Mouse (Mus musculus): ENCODE results near the gene Ager. TPM values are rescaled to one million over a fixed set of nuclear protein-coding genes. Genes with fewer than 3 reads are reported as not detected.

The Ager gene
- polyA plus RNA-seq, 1 experiment from 2014 or later: 3.2 TPM

DNA sequence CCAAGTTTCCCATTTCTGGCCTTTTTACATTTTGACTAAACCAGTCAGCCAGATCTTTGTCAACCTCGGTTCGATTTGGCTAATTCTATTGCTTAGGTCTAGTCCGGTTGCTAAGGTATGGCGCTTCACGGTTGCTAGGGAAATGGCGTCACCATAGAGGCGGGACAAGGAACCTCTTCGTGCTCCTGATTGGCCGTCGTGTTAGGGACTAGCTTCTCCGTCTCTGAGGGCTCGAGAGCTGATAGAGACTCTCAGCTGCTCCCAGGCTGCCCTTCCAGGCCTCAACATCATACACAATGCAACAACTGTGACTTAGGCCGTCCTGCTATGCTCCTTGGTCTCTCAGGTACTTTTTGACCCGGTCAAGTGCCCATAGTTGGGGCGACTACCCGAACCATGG, 46.9 kb downstream of the Ager start, which contains the start of gene Fkbpl:
Gene Fkbpl, plus strand, starts transcription at position 157 of the 400 bp plus-strand sequence.
- WGBS (ENCODE audit: insufficient replicate concordance): 1% methylated on average over 16 of the region's 16 CpGs
- Histone ChIP-seq H3K4me1 (ENCODE audit: control insufficient read depth, insufficient read depth, low read length) (peaks cover 15% of the 10 kb centered on the region), H3K27me3 (ENCODE audit: control insufficient read depth, insufficient read depth, low read length) (no peaks in the 10 kb centered on the region), H3K4me2 (peak within 1 kb of the TSS; percentile 71), H3K27ac (ENCODE audit: low read depth, low read length) (peak within 1 kb of the TSS; percentile 47), H3K9me3 (replicated peaks; ENCODE audit: control insufficient read depth, low read length) (no peaks in the 10 kb centered on the region), H3K9ac (ENCODE audit: low read depth, low read length) (peak within 1 kb of the TSS; percentile 76), H3K36me3 (ENCODE audit: control insufficient read depth, insufficient read depth, low read length) (no peaks in the 10 kb centered on the region), H3K4me3 (ENCODE audit: low read depth, low read length) (peak within 1 kb of the TSS; percentile 55)
- peak; percentile 70 for ATAC-seq (replicated peaks; ENCODE audit: insufficient number of reproducible peaks, low FRiP score, low TSS enrichment)

DNA sequence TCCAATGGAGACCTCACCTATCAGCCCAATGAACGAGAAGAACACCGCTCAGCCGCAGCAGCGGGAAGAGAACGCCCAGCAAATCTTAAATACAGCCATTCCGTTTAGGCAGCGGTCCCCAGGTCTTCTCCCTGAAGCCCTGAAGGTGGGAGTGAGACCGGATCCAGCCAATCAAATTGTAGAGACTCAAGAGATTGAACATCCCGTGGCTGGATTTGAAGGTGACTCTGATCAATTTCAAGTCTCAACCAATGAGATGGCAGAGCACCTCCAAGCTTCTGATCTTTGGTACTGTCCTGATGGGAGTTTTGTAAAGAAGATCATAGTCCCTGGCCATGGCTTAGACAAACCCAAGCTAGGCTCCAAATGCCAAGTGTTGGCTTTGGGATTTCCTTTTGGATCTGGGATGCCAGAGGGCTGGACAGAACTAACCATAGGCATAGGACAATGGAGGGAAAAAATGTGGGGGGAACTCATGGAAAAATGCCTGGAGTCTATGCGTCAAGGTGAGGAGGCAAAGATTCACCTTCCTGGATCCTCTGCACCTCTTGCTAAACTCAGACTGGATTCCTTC, 47.7 kb downstream of the Ager start:
- no peak for ATAC-seq (replicated peaks; ENCODE audit: insufficient number of reproducible peaks, low FRiP score, low TSS enrichment)
- Histone ChIP-seq H3K4me1 (ENCODE audit: control insufficient read depth, insufficient read depth, low read length) (peaks cover 15% of the 10 kb centered on the region), H3K9me3 (replicated peaks; ENCODE audit: control insufficient read depth, low read length) (no peaks in the 10 kb centered on the region), H3K4me2 (peak overlapping the region; percentile 71), H3K27ac (ENCODE audit: low read depth, low read length) (0 out of 2 replicates have a peak overlapping the region, but pooled peaks have one; percentile 47), H3K27me3 (ENCODE audit: control insufficient read depth, insufficient read depth, low read length) (no peaks in the 10 kb centered on the region), H3K9ac (ENCODE audit: low read depth, low read length) (peak overlapping the region; percentile 76; the same call in 1 of the 2 replicates), H3K36me3 (ENCODE audit: control insufficient read depth, insufficient read depth, low read length) (no peaks in the 10 kb centered on the region), H3K4me3 (ENCODE audit: low read depth, low read length) (peak overlapping the region; percentile 55)
- WGBS (ENCODE audit: insufficient replicate concordance): 34% methylated on average over 10 of the region's 10 CpGs

DNA sequence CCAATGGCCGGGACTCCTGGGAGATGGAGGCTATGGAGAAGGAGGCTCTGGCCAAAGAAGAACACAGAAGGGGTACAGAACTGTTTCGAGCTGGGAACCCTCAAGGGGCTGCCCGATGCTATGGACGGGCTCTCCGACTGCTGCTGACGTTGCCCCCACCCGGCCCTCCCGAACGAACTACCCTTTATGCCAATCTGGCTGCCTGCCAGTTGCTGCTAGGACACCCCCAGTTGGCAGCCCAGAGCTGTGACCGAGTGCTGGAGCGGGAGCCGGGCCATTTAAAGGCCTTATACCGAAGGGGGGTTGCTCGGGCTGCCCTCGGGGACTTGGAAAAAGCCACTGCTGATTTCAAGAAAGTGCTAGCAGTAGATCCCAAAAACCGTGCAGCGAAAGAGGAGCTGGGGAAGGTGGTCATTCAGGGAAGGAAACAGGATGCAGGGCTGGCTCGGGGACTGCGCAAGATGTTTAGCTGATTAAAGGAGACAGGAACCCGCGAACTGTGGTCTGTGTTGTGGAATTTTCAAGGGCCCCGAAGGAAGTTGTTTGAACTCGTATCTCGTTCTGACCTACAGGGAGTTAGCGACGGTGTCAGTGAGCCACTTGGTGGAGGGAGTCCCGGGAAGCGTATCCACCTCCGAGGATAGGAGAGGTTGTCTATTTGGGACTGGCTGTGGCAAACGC, 48.3 kb downstream of the Ager start:
- Histone ChIP-seq H3K27me3 (ENCODE audit: control insufficient read depth, insufficient read depth, low read length) (no peaks in the 10 kb centered on the region), H3K4me2 (peak overlapping the region; percentile 71), H3K36me3 (ENCODE audit: control insufficient read depth, insufficient read depth, low read length) (peaks cover 5% of the 10 kb centered on the region), H3K9me3 (replicated peaks; ENCODE audit: control insufficient read depth, low read length) (no peaks in the 10 kb centered on the region), H3K27ac (ENCODE audit: low read depth, low read length) (no peak overlapping the region), H3K4me1 (ENCODE audit: control insufficient read depth, insufficient read depth, low read length) (peaks cover 15% of the 10 kb centered on the region), H3K4me3 (ENCODE audit: low read depth, low read length) (no peak overlapping the region), H3K9ac (ENCODE audit: low read depth, low read length) (no peak overlapping the region)
- WGBS (ENCODE audit: insufficient replicate concordance): 83% methylated on average over 30 of the region's 30 CpGs
- no peak for ATAC-seq (replicated peaks; ENCODE audit: insufficient number of reproducible peaks, low FRiP score, low TSS enrichment)

DNA sequence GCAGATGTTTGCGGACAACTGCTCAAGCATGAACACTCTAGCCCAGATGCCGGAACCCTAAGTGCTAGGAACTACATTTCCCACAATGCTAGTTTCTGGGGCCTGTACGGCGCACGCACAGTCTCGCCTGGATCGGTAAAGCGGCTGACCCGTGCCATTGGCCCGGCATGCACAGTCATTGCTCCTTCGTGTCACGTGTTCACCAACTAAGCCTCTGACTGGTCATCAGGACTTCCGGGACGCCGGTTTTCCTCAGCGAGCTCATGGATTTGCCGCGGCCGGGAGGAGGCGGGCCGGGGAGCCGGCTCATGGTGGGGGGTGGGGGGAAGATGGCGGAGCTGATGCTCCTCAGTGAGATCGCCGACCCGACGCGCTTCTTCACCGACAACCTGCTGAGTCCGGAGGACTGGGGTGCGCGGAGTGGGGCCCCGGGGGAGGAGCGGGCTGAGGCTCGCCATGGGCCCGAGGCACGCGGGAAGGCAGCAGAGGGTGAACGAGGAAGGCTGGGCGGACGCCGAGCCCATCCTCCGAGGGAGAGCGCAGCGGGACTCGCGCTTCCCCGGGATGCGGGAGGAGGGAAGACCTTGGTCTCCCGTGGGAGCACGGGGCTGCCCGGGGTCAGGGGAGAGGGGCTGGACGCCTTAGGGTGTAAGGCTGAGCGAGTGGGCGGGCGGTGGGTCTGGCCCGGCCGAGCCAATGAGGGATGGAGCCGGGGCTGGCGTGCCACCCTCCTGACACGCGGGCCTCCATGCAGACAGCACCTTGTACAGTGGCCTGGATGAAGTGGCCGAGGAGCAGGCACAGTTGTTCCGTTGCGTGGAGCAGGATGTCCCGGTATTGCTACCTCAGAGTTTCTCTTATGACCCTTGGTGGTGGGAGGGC, 49.5 kb downstream of the Ager start, which contains the start of gene Atf6b:
Gene Atf6b, plus strand, starts transcription at position 241 of the 882 bp plus-strand sequence.
- WGBS (ENCODE audit: insufficient replicate concordance): 1% methylated on average over 66 of the region's 66 CpGs
- peak within 1 kb of the TSS; percentile 84 for H3K9ac ChIP-seq (ENCODE audit: low read depth, low read length)
- peak; percentile 96 for ATAC-seq (replicated peaks; ENCODE audit: insufficient number of reproducible peaks, low FRiP score, low TSS enrichment)
- peaks cover 10% of the 10 kb centered on the region for H3K36me3 ChIP-seq (ENCODE audit: control insufficient read depth, insufficient read depth, low read length)
- H3K4me2 ChIP-seq: peak within 1 kb of the TSS; percentile 88
- no peaks in the 10 kb centered on the region for H3K27me3 ChIP-seq (ENCODE audit: control insufficient read depth, insufficient read depth, low read length)
- H3K27ac ChIP-seq (ENCODE audit: low read depth, low read length): peak within 1 kb of the TSS; percentile 22; the same call in 1 of the 2 replicates
- no peaks in the 10 kb centered on the region for H3K9me3 ChIP-seq (replicated peaks; ENCODE audit: control insufficient read depth, low read length)
- peak within 1 kb of the TSS; percentile 93 for H3K4me3 ChIP-seq (ENCODE audit: low read depth, low read length)
- H3K4me1 ChIP-seq (ENCODE audit: control insufficient read depth, insufficient read depth, low read length): peaks cover 15% of the 10 kb centered on the region

DNA sequence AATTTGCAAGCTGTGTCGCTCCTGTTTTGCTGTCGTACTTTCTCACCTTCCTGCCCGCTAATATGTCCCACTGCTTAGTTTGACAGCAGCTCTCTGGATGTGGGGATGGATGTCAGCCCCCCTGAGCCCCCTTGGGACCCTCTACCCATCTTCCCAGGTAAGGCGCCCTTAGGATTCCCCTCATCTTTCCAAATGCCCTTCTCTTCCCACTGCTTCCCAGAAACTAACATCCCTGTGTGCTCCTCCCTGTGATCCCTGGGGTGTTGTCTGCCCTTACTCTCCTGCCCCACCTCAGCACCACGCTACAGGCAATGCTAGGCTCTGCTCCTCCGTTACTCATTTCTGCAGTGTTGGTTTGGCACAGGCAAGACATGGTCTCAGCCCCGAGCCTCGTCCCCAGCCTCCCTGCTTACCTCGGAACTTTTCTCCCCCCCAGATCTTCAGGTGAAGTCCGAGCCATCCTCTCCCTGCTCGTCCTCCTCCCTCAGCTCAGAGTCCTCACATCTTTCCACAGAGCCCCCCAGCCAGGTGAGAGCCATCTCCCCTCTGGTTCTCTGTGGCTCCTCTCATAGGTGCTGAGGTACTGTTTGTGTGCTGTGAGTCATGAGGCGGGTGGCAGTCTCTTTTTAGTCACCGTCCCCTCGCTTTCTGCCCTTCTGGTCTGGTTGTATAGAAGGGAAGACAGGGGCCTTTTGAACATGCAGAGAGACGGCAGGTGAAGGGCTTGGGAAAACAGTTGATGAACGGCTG, 50.7 kb downstream of the Ager start:
- Histone ChIP-seq H3K4me2 (peak overlapping the region; percentile 88), H3K9me3 (replicated peaks; ENCODE audit: control insufficient read depth, low read length) (no peaks in the 10 kb centered on the region), H3K27ac (ENCODE audit: low read depth, low read length) (no peak overlapping the region), H3K4me3 (ENCODE audit: low read depth, low read length) (peak overlapping the region; percentile 93; the same call in 1 of the 2 replicates), H3K9ac (ENCODE audit: low read depth, low read length) (peak overlapping the region; percentile 84), H3K27me3 (ENCODE audit: control insufficient read depth, insufficient read depth, low read length) (no peaks in the 10 kb centered on the region), H3K36me3 (ENCODE audit: control insufficient read depth, insufficient read depth, low read length) (peaks cover 15% of the 10 kb centered on the region), H3K4me1 (ENCODE audit: control insufficient read depth, insufficient read depth, low read length) (peaks cover 15% of the 10 kb centered on the region)
- 83% methylated on average over 16 of the region's 16 CpGs for WGBS (ENCODE audit: insufficient replicate concordance)
- ATAC-seq (replicated peaks; ENCODE audit: insufficient number of reproducible peaks, low FRiP score, low TSS enrichment): no peak

DNA sequence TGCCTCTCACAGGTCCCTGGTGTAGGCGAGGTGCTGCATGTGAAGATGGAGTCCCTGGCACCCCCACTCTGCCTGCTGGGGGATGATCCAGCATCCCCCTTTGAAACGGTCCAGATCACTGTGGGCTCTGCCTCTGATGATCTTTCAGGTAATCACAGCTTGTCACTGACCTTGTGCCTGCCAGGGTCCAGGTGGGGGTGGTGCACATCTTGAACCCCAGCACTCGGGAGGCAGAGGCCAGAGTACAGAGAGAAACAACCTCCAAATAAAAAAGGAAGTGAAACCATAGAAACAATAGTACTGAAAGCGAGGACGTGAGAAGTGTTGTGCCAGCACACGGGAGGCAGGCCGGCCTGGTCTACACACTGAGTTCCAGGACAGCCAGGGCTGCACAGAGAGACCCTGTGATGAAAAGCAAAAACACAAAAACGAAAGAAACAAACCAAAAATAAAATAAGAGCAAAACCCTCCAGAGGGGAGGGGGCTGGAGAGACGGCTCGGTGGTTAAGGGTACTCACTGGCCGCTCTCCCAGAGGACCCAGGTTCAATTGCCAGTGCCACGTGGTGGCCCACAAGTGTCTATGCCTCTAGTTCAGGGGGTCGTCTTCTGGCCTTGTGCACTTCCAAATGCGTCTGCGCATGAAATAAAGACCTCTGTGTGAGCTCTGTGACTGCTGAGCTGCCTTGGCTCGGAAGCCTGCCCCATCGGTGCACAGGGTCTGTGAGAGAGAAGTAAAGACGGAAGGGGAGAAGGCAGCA, 51.6 kb downstream of the Ager start:
- ATAC-seq (replicated peaks; ENCODE audit: insufficient number of reproducible peaks, low FRiP score, low TSS enrichment): no peak
- Histone ChIP-seq H3K4me1 (ENCODE audit: control insufficient read depth, insufficient read depth, low read length) (peaks cover 15% of the 10 kb centered on the region), H3K9me3 (replicated peaks; ENCODE audit: control insufficient read depth, low read length) (no peaks in the 10 kb centered on the region), H3K36me3 (ENCODE audit: control insufficient read depth, insufficient read depth, low read length) (peaks cover 15% of the 10 kb centered on the region), H3K4me2 (no peak overlapping the region), H3K4me3 (ENCODE audit: low read depth, low read length) (no peak overlapping the region), H3K27me3 (ENCODE audit: control insufficient read depth, insufficient read depth, low read length) (no peaks in the 10 kb centered on the region), H3K27ac (ENCODE audit: low read depth, low read length) (no peak overlapping the region), H3K9ac (ENCODE audit: low read depth, low read length) (no peak overlapping the region)
- WGBS (ENCODE audit: insufficient replicate concordance): 88% methylated on average over 18 of the region's 18 CpGs

All from heart, embryonic 11.5 days (tissue).